Comparison of ENCODE assay signal across 12 mouse cellular contexts in genomic region chr6:52224895-52225611, GRCm38 (mm10). TPM values are rescaled to one million over a fixed set of nuclear protein-coding genes. Genes with fewer than 3 reads are reported as not detected.
DNase-seq lines count a peak whose midpoint lies in the region; ATAC-seq and TF ChIP-seq lines count a peak whose summit lies in the region.
"Had no signal": no experiment of that assay in that cellular context is flagged by ENCODE, and none has a peak within 500 bp of the region (broad histone marks: within the 10 kb centered on the region; RNA-seq: fewer than 3 reads in every experiment).

No protein-coding gene starts in this region.

- peak overlapping the region; percentile 25; the same call in 1 of the 2 replicates for H3K4me3 ChIP-seq in lung, embryonic 14.5 days (ENCODE audit: low read depth, low read length)
- peak overlapping the region; percentile 49 for H3K4me3 ChIP-seq in brown adipose tissue, adult 24 weeks (ENCODE audit: insufficient read depth, low read depth, low read length)
- peak overlapping the region; percentile 88 for H3K4me3 ChIP-seq in neural tube, embryonic 14.5 days (ENCODE audit: low read depth, low read length)
- H3K4me3 ChIP-seq: midbrain, embryonic 10.5 days had no signal

- no peaks in the 10 kb centered on the region for H3K9me3 ChIP-seq in lung, embryonic 14.5 days (ENCODE audit: low read depth, low read length)
- no peaks in the 10 kb centered on the region for H3K9me3 ChIP-seq in neural tube, embryonic 14.5 days (ENCODE audit: control insufficient read depth, low read length)
- H3K9me3 ChIP-seq: midbrain, embryonic 10.5 days had no signal

- H3K4me2 ChIP-seq in lung, embryonic 14.5 days, result peak overlapping the region; percentile 45; the same call in 1 of the 2 replicates
- H3K4me2 ChIP-seq in neural tube, embryonic 14.5 days (ENCODE audit: low read depth, low read length), result peak overlapping the region; percentile 99

- H3K27me3 ChIP-seq in lung, embryonic 14.5 days (ENCODE audit: insufficient read depth, low read length), result peaks cover 100% of the 10 kb centered on the region
- H3K27me3 ChIP-seq in neural tube, embryonic 14.5 days (ENCODE audit: control insufficient read depth, insufficient read depth, low read length), result no peaks in the 10 kb centered on the region

- no peak for DNase-seq in lung, embryonic 14.5 days
- DNase-seq in lung, postnatal 25 days (ENCODE audit: low spot score), result no peak
- peak; percentile 53 to 75 for DNase-seq in kidney, postnatal 25 days
- no peak for DNase-seq in layer of hippocampus, adult 18-20 months (ENCODE audit: low spot score in 2 of 2)
- DNase-seq in B cell, adult 2 months, result no peak

- no peak for ATAC-seq in lung, embryonic 14.5 days (ENCODE audit: insufficient read depth)
- no peak for ATAC-seq in neural tube, embryonic 14.5 days (ENCODE audit: low read depth)
- ATAC-seq in megakaryocyte-erythroid progenitor cell, adult 5-6 weeks (replicated peaks; ENCODE audit: low FRiP score, low TSS enrichment, poor library complexity, severe bottlenecking), result no peak

- no peaks in the 10 kb centered on the region for H3K4me1 ChIP-seq in lung, embryonic 14.5 days (ENCODE audit: insufficient read depth)
- no peaks in the 10 kb centered on the region for H3K4me1 ChIP-seq in brown adipose tissue, adult 24 weeks (ENCODE audit: control insufficient read depth, insufficient read depth, insufficient read length, low read length)
- peaks cover 17% of the 10 kb centered on the region for H3K4me1 ChIP-seq in neural tube, embryonic 14.5 days (ENCODE audit: control insufficient read depth, insufficient read depth, low read length)

- TF ChIP-seq CTCF in lung, embryonic 14.5 days (IDR thresholded peaks at IDR 0.05; ENCODE audit: low read depth), result no peak

- H3K9ac ChIP-seq in lung, embryonic 14.5 days, result no peak overlapping the region
- peak overlapping the region; percentile 98 for H3K9ac ChIP-seq in neural tube, embryonic 14.5 days (replicated peaks; ENCODE audit: low read depth, low read length)

- 2% methylated on average over 35 of the region's 36 CpGs for WGBS in lung, embryonic 14.5 days
- under 1% methylated on average over 36 of the region's 36 CpGs for WGBS in neural tube, embryonic 14.5 days

- no peaks in the 10 kb centered on the region for H3K36me3 ChIP-seq in lung, embryonic 14.5 days (ENCODE audit: insufficient read depth)
- H3K36me3 ChIP-seq in neural tube, embryonic 14.5 days (ENCODE audit: control insufficient read depth, insufficient read depth, low read length), result no peaks in the 10 kb centered on the region
- H3K36me3 ChIP-seq: midbrain, embryonic 10.5 days had no signal

- H3K27ac ChIP-seq in lung, embryonic 14.5 days (ENCODE audit: low read depth), result no peak overlapping the region
- H3K27ac ChIP-seq in brown adipose tissue, adult 24 weeks (replicated peaks; ENCODE audit: low read depth, low read length), result no peak overlapping the region
- H3K27ac ChIP-seq in neural tube, embryonic 14.5 days (ENCODE audit: low read depth, low read length), result peak overlapping the region; percentile 99
- H3K27ac ChIP-seq: midbrain, embryonic 10.5 days had no signal

RNA-seq across cellular contexts. Expression of gene Hoxa7, which starts 3.4 kb away (rescaled TPM):
- polyA plus RNA-seq in lung, embryonic 14.5 days (2014; fragmentation: Nextera tagmentation; extraction: Ambion mirVana), result 5.8 and 7.4 TPM in 2 replicates
- polyA plus RNA-seq in brown adipose tissue, adult 24 weeks (2012; ENCODE audit: insufficient read depth, insufficient read length, missing spikeins), result 11.4 and 11.5 TPM in 2 replicates
- polyA plus RNA-seq in neural tube, embryonic 14.5 days (2014; fragmentation: Nextera tagmentation; extraction: Ambion mirVana), result 90.8 and 110 TPM in 2 replicates
- under 1 TPM in 1 of 2 experiments, not detected in 1; 0.36 TPM for total RNA-seq in layer of hippocampus, adult 18-20 months (2021)
- total RNA-seq in megakaryocyte-erythroid progenitor cell, adult 5-6 weeks (2014; fragmentation: Nextera tagmentation), result 3.4 and 4.1 TPM in 2 replicates
- 2.6 and 3.1 TPM in 2 replicates for total RNA-seq in megakaryocyte-erythroid progenitor cell, adult 5-6 weeks (2017)
- total RNA-seq: left cerebral cortex, adult 18-20 months; MEL had no signal
- polyA plus RNA-seq: midbrain, embryonic 10.5 days had no signal

RNA-seq across cellular contexts. Expression of gene Hoxa9, which starts 5.8 kb away (rescaled TPM):
- polyA plus RNA-seq in lung, embryonic 14.5 days (2014; fragmentation: Nextera tagmentation; extraction: Ambion mirVana), result 0.19 TPM in 1 of 2 replicates, not detected in the other
- polyA plus RNA-seq in brown adipose tissue, adult 24 weeks (2012; ENCODE audit: insufficient read depth, insufficient read length, missing spikeins), result 1.7 TPM in 1 of 2 replicates, not detected in the other
- polyA plus RNA-seq in neural tube, embryonic 14.5 days (2014; fragmentation: Nextera tagmentation; extraction: Ambion mirVana), result 122 and 151 TPM in 2 replicates
- total RNA-seq in layer of hippocampus, adult 18-20 months (2021), result not detected
- 7.6 and 9.7 TPM in 2 replicates for total RNA-seq in megakaryocyte-erythroid progenitor cell, adult 5-6 weeks (2014; fragmentation: Nextera tagmentation)
- total RNA-seq in megakaryocyte-erythroid progenitor cell, adult 5-6 weeks (2017), result 10.3 and 27.1 TPM in 2 replicates
- total RNA-seq: left cerebral cortex, adult 18-20 months; MEL had no signal
- polyA plus RNA-seq: midbrain, embryonic 10.5 days had no signal

RNA-seq across cellular contexts. Expression of gene Gm28308, which starts 11.9 kb away (rescaled TPM):
- not detected in 2 replicates for polyA plus RNA-seq in lung, embryonic 14.5 days (2014; fragmentation: Nextera tagmentation; extraction: Ambion mirVana)
- not detected in 2 replicates for polyA plus RNA-seq in brown adipose tissue, adult 24 weeks (2012; ENCODE audit: insufficient read depth, insufficient read length, missing spikeins)
- 4.2 TPM in 1 of 2 replicates, not detected in the other for polyA plus RNA-seq in neural tube, embryonic 14.5 days (2014; fragmentation: Nextera tagmentation; extraction: Ambion mirVana)
- total RNA-seq in layer of hippocampus, adult 18-20 months (2021), result not detected
- not detected in 2 replicates for total RNA-seq in megakaryocyte-erythroid progenitor cell, adult 5-6 weeks (2014; fragmentation: Nextera tagmentation)
- not detected in 2 replicates for total RNA-seq in megakaryocyte-erythroid progenitor cell, adult 5-6 weeks (2017)
- total RNA-seq: hematopoietic stem cell, adult 5-6 weeks; left cerebral cortex, adult 18-20 months; MEL had no signal
- polyA plus RNA-seq: midbrain, embryonic 10.5 days had no signal

RNA-seq across cellular contexts. Expression of gene Hoxa3, which starts 11.9 kb away (rescaled TPM):
- 10.3 and 11.3 TPM in 2 replicates for polyA plus RNA-seq in lung, embryonic 14.5 days (2014; fragmentation: Nextera tagmentation; extraction: Ambion mirVana)
- polyA plus RNA-seq in brown adipose tissue, adult 24 weeks (2012; ENCODE audit: insufficient read depth, insufficient read length, missing spikeins), result 4.7 and 5.4 TPM in 2 replicates
- polyA plus RNA-seq in neural tube, embryonic 14.5 days (2014; fragmentation: Nextera tagmentation; extraction: Ambion mirVana), result 10.8 and 13.4 TPM in 2 replicates
- total RNA-seq in layer of hippocampus, adult 18-20 months (2021), result not detected
- 0.77 and 1.4 TPM in 2 replicates for total RNA-seq in megakaryocyte-erythroid progenitor cell, adult 5-6 weeks (2014; fragmentation: Nextera tagmentation)
- total RNA-seq in megakaryocyte-erythroid progenitor cell, adult 5-6 weeks (2017), result not detected in 2 replicates
- total RNA-seq: left cerebral cortex, adult 18-20 months; MEL had no signal
- polyA plus RNA-seq: midbrain, embryonic 10.5 days had no signal

RNA-seq across cellular contexts. Expression of gene Hoxa10, which starts 15.6 kb away (rescaled TPM):
- not detected in 2 replicates for polyA plus RNA-seq in lung, embryonic 14.5 days (2014; fragmentation: Nextera tagmentation; extraction: Ambion mirVana)
- not detected in 2 replicates for polyA plus RNA-seq in brown adipose tissue, adult 24 weeks (2012; ENCODE audit: insufficient read depth, insufficient read length, missing spikeins)
- polyA plus RNA-seq in neural tube, embryonic 14.5 days (2014; fragmentation: Nextera tagmentation; extraction: Ambion mirVana), result 50.5 and 79.4 TPM in 2 replicates
- not detected for total RNA-seq in layer of hippocampus, adult 18-20 months (2021)
- total RNA-seq in megakaryocyte-erythroid progenitor cell, adult 5-6 weeks (2014; fragmentation: Nextera tagmentation), result not detected in 2 replicates
- total RNA-seq in megakaryocyte-erythroid progenitor cell, adult 5-6 weeks (2017), result 0.34 TPM in 1 of 2 replicates, not detected in the other
- total RNA-seq: left cerebral cortex, adult 18-20 months; MEL had no signal

Comparison
In these comparisons a context has a peak if more than half of its experiments do, and no peak if none do; other contexts are left out.
1. DNase-seq: peak in kidney, postnatal 25 days (2 of 2); none in lung, embryonic 14.5 days (single experiment), lung, postnatal 25 days (single experiment), layer of hippocampus, adult 18-20 months (0 of 2) and B cell, adult 2 months (0 of 2).
2. H3K4me3 ChIP-seq: peak in every context shown above with its lines; median percentile 88 in neural tube, embryonic 14.5 days; 49 in brown adipose tissue, adult 24 weeks; 25 in lung, embryonic 14.5 days.
3. RNA of gene Hoxa9, which starts 5.8 kb away (polyA plus RNA-seq): 122 to 151 TPM in neural tube, embryonic 14.5 days; 1.7 TPM in brown adipose tissue, adult 24 weeks and 0.19 TPM in lung, embryonic 14.5 days; every median in the first group is over 10 times any median in the second.